Mouse (Mus musculus) thymus, postnatal 0 days (tissue): Measurements from ENCODE around the gene Slit2. TPM values are rescaled to one million over a fixed set of nuclear protein-coding genes. Genes with fewer than 3 reads are reported as not detected.

Source experiments
- DNase-seq: peaks from one replicate; pipeline ENCODE4 v3.0.0-alpha.2; 2015; ENCODE audit warnings: low spot score
- polyA plus RNA-seq: library from polyadenylated mRNA; unstranded; fragments of >200 nt; fragmentation: Nextera tagmentation; extraction: Ambion mirVana; gene quantifications from 2 replicates; pipeline ENCODE4 v1.2.1, GENCODE M21; 2015

Gene Slit2
- polyA plus RNA-seq, 1 experiment from 2014 or later: 1.1 TPM

GRCm38 (mm10) chr5:48050637-48051314, 67.8 kb downstream of the Slit2 start:
- no peak for DNase-seq

- DNase-seq: no peak
These were observed 75.7 kb downstream of the Slit2 start for GRCm38 (mm10) chr5:48058612-48059011.

- DNase-seq: no peak
These were observed 77.8 kb downstream of the Slit2 start for GRCm38 (mm10) chr5:48060715-48061114.

- DNase-seq: no peak
These were observed 95.8 kb downstream of the Slit2 start for GRCm38 (mm10) chr5:48078730-48079129.

DNA sequence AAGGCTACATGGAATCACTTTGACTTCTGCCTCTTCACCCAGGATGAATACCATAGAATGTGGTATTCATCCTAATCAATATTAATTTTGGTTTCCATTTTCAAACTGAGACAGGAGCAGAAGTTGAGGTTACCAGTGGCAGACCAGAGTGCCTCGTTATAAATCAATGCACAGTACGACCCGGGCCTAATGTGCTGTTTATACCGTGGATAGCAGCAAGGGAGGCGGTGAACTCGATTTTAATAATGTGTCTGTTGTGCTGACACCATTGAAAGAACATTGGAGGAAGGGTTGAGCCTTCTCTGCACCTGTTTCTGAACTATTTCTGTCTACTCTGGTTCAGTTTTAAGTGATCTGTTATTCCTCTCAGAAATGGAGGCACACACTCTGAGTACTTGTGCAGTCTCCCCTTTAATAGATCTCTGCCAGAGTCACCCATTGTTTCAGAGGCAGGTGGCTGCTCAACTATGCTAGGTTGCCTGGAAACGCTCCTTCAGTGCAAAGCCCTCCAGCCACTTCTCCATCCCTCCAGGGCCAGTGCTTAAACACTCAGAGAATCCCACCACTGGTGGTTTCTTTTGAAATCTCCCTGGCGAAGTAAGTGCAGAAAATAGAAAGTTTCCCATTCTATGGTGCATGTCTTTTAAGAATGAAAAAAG, 98.4 kb downstream of the Slit2 start:
- DNase-seq: no peak

DNA sequence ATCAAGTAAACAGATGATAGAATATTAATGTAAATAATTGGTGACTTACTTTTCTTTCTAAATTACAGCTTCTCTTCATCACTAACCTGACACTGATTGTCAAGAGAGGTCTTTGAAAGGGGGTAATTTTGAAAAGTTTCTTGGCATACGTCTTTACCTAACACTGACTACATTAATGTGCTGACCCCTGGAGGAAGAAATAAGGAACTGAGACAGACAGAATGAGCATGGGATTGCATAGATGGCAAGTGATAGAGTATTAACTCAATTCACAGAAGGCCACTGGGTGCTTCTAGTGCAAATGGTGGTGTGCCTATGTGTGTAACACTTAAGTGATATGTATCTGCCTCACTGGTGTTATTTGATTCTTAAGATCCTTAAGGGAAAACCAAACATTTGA, 130.5 kb downstream of the Slit2 start:
- no peak for DNase-seq

GRCm38 (mm10) chr5:48114969-48115537, 132.1 kb downstream of the Slit2 start:
- no peak for DNase-seq

DNA sequence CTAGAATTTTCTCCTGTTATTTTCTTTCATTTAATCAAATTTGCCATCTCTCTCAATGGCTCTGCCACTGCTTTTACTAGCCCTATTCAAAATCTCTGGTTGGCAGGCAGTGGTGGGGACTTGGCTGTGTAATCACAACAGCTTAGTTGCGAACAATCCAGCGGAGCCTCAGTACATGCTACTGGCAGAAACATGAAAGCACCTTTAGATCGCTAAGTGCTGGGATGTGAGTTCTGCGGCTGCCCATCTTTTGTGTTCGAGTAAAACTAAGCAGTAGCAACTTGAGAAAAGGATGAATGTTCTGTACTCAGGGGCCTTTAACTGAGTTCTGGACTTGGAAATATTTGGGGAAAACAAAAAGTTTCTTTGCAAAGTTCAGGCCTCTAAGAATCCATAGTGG, 139.7 kb downstream of the Slit2 start:
- DNase-seq: no peak

DNA sequence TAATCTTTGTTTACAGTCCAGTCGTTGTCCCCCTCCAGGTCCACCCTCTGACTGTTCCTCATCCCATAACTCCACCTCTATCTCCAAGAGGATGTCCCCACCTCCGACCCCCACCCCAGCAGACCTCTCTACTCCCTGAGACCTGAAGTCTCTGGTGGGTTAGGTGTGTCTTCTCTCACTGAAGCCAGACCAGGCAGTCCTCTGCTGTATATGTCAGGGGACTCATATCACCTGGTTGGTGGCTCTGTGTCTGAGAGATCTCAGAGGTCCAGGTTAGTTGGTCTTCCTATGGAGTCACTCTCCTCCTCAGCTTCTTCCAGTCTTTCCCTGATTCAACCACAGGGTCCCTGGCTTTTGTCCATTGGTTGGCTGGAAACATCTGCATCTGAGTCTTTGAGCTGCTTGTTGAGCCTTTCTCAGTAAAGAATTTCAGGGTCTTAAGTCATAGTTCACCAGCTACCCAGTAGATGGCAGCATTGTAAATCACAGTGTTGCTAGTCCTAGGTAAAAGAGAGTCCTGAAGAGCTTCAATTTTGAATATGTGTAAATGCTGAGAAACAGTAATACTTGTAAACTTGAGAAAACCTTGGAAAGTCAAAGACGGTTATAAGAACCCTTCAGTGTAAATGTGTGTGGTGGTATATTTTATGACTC, 143.0 kb downstream of the Slit2 start:
- DNase-seq: no peak

GRCm38 (mm10) chr5:48129981-48130380, 147.0 kb downstream of the Slit2 start:
- DNase-seq: no peak

DNA sequence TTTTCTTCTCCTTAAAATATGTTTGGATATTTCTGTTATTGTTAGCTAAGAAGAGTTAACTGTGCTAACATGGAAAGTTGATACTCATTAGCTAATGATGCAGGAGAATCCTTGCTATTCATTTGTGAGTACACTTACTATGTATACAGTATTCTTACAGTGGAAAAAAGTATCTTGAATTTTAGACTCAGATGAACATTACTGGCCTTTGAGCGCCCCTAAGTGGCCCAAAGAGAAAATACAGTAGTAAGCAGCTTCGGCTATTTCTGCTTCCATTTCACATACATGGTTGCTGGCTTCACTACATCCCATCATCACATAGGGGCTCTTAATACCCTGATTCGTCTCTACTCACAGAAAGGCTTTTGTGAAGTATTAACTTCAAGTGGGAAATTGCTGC, 153.6 kb downstream of the Slit2 start:
- no peak for DNase-seq

GRCm38 (mm10) chr5:48138849-48139487, 156.0 kb downstream of the Slit2 start:
- DNase-seq: no peak

GRCm38 (mm10) chr5:48139488-48139862, 156.5 kb downstream of the Slit2 start:
- no peak for DNase-seq

DNA sequence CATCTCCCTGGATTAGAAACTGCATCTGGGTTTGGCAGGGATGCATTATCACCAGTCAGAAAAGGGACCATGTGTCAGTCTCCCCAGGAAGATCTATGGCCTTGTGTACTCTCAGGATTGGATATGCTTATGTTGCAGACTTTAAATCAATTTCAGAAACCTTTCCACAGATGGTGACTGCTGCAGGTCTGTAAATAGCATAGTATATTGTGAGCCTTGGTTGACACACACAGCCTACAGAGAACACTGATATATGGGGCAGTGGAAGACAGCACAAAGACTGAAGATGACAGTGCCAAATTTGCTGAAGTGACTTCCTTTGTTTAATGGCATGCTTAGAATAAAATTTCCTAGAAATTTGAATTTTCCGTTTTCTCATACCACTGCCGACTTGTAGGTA, 163.1 kb downstream of the Slit2 start:
- DNase-seq: no peak

- DNase-seq: no peak
These were observed 177.9 kb downstream of the Slit2 start for GRCm38 (mm10) chr5:48160829-48161228.

DNA sequence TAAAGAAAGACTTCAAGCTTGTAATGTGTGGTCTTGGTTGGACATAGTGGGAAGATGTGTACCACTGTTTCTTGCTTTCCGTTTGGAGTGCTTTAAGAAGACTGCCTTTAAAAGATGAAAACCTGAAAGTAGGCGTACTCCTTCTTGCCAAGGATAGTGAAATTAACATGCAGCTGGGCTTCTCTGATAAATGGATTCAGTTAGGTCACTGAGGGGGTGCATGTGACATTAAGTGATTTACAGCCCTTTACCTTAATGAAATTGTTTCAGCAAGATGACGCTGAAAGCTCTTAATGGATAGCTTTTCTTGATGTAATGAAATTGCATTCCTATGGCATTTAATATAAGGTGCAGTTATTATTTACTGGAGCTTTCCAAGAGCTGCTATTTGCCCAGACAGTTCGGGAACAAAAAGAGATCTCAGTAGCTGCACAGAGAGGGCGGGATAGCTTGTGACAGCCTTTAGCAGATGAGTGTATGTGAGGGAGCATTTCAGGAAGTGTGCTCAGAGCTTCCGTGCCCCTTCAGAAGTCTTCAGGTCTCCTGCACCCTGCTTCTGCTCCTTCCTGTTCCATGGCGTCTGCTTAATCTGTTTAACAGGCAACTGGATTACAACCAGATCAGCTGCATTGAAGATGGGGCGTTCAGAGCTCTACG, 198.8 kb downstream of the Slit2 start:
- no peak for DNase-seq

- no peak for DNase-seq
These were observed 201.4 kb downstream of the Slit2 start for GRCm38 (mm10) chr5:48184358-48184757.

GRCm38 (mm10) chr5:48187819-48188218, 204.9 kb downstream of the Slit2 start:
- DNase-seq: no peak

- DNase-seq: no peak
These were observed 216.4 kb downstream of the Slit2 start for GRCm38 (mm10) chr5:48199380-48199779.

- DNase-seq: no peak
These were observed 232.3 kb downstream of the Slit2 start for GRCm38 (mm10) chr5:48215248-48215647.

GRCm38 (mm10) chr5:48219624-48220155, 236.8 kb downstream of the Slit2 start:
- no peak for DNase-seq
